Mouse (Mus musculus): ENCODE results near the gene Fam227a.
A peak's percentile ranks its signal among the peaks of the same experiment; 100 is the strongest.

DNA sequence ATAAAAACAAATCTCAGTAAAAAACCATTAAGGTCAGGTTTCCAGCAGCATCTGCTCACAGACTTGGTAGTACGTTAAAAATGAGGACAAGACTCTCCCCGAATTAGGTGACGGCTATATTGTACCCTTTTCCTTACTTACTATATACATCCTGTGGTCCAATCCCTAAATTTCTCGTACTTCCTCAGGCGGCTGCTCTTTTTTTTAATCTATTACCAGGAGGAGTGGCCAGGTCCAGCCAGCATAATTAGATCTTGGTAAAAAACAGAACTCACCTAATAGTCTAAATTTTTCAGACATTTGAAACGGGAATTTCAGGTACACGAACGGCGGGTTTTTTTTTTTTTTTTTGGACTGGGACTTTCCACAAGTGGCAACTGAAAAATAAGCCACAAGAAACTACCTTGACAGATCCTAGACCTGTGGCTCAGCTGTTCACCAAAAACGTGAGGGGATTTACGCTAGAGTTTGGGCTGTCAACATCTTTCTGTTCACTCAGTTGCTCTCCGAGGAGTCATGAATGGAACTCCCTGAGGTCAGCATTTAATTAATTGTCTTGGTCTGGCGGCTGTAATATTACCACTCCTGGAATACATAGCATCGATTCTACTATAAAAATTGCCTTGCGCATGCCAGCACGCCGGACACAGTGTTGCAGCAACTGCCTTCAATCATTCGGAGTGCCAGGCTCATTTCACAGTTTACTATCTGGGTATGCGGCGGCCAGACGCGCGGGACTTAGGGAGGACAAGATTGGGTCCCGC, 31.1 kb upstream of the Fam227a start:
- TF ChIP-seq CTCF (IDR thresholded peaks at IDR 0.05; ENCODE audit: borderline replicate concordance, insufficient read depth, low read length) (no peak), POLR2A (IDR thresholded peaks at IDR 0.05; ENCODE audit: low read depth, low read length) (0 out of 2 replicates have a peak, but pooled peaks have one; percentile 19)

Measured in embryonic fibroblast, embryonic 13.5 days (primary cell).